Mouse (Mus musculus) G1E (cell line): ENCODE data around the gene Map1lc3b.

Experiments
- CTCF ChIP-seq: IDR thresholded peaks from 2 replicates; pipeline ENCODE4 v1.5.1; 2012; ENCODE audit warnings: low read depth, low read length, inconsistent platforms, mixed read lengths
- GATA1 ChIP-seq: IDR thresholded peaks from 2 replicates; pipeline ENCODE4 v1.6.1; 2012; ENCODE audit warnings: borderline replicate concordance, low read length, inconsistent platforms, mixed read lengths
- GATA2 ChIP-seq: IDR thresholded peaks from 2 replicates; pipeline ENCODE4 v1.6.1; 2012; ENCODE audit warnings: low read depth, low read length, inconsistent platforms, borderline replicate concordance
- POLR2AphosphoS5 ChIP-seq: IDR thresholded peaks from 2 replicates; pipeline ENCODE4 v1.6.1; 2012; ENCODE audit warnings: low read depth, low read length, inconsistent platforms; ENCODE audit not compliant: insufficient replicate concordance

GRCm38 (mm10) chr8:121578676-121579451, 11.3 kb upstream of the Map1lc3b start, which contains the start of gene Fbxo31:
- TF ChIP-seq CTCF (no peak), GATA1 (no peak), GATA2 (no peak), POLR2AphosphoS5 (no peak)
